Mouse (Mus musculus): ENCODE data around the gene Tgfbi. TPM values are rescaled to one million over a fixed set of nuclear protein-coding genes. Genes with fewer than 3 reads are reported as not detected.

Gene Tgfbi
- polyA plus RNA-seq, 1 experiment from 2014 or later: 60.1 TPM

DNA sequence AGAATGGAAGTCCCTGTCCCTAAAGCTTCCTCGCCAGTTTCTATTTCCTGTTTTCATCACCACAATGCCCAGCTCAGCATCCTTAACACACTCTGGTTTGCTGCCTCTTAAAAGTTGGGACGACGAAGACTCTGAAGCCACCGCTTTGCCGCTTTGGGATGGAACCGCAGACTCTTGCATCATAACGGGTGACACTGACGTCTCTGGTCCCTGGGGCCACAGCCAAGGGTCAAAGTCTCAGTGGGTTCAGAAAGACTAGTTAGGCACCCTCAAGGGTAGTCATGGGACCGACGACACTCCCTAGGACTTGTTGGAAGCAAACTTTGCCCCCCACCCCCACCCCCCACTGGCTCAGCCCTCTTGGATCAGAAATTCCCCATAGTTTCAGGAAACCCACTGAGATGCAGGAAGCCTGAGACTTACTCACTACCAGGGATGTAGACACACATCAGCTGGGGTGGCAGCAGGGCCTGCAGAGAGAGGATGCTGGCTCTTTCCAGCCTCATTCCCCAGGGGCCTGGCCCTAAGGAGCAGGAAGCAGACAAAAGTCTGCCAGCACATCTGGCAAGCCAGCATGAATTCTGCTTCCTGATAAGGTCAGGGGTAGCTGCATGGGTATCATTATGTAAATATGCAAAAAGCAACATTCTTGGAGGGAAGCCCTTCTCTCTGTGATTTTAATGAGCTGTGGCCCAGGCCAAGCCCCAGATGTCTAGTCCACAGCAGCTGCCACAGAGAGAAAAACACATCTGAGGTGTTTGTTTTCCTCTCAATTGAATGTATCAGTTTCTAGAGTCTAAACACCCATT, 38.5 kb downstream of the Tgfbi start:
- H3K4me1 ChIP-seq (ENCODE audit: control insufficient read depth, insufficient read depth, low read length): peaks cover 25% of the 10 kb centered on the region
- DNase-seq (ENCODE audit: low spot score) (peak; percentile 87), ATAC-seq (ENCODE audit: low read depth) (peak; percentile 73)
- H3K27ac ChIP-seq (replicated peaks; ENCODE audit: low read depth, low read length): peak overlapping the region; percentile 56; the same call in 1 of the 2 replicates
- no peak overlapping the region for H3K4me3 ChIP-seq (ENCODE audit: low read depth, low read length)
- no peaks in the 10 kb centered on the region for H3K36me3 ChIP-seq (ENCODE audit: control insufficient read depth, insufficient read depth, low read length)
- H3K9ac ChIP-seq (ENCODE audit: low read depth, low read length): no peak overlapping the region
- H3K27me3 ChIP-seq (replicated peaks; ENCODE audit: control insufficient read depth, insufficient read depth, low read length): no peaks in the 10 kb centered on the region
- whole genome bisulfite sequencing: 67% methylated on average over 10 of the region's 10 CpGs
- H3K4me2 ChIP-seq (ENCODE audit: low read depth, low read length): no peak overlapping the region
- no peaks in the 10 kb centered on the region for H3K9me3 ChIP-seq (ENCODE audit: control insufficient read depth, low read length)

GRCm38 (mm10) chr13:56650020-56650419, 40.7 kb downstream of the Tgfbi start:
- Histone ChIP-seq H3K27ac (replicated peaks; ENCODE audit: low read depth, low read length) (no peak overlapping the region), H3K9ac (ENCODE audit: low read depth, low read length) (no peak overlapping the region), H3K27me3 (replicated peaks; ENCODE audit: control insufficient read depth, insufficient read depth, low read length) (no peaks in the 10 kb centered on the region), H3K36me3 (ENCODE audit: control insufficient read depth, insufficient read depth, low read length) (no peaks in the 10 kb centered on the region), H3K9me3 (ENCODE audit: control insufficient read depth, low read length) (no peaks in the 10 kb centered on the region), H3K4me1 (ENCODE audit: control insufficient read depth, insufficient read depth, low read length) (peaks cover 35% of the 10 kb centered on the region), H3K4me3 (ENCODE audit: low read depth, low read length) (no peak overlapping the region), H3K4me2 (ENCODE audit: low read depth, low read length) (no peak overlapping the region)
- no peak for DNase-seq (ENCODE audit: low spot score)
- WGBS: 96% methylated on average over 2 of the region's 2 CpGs
- ATAC-seq (ENCODE audit: low read depth): no peak

DNA sequence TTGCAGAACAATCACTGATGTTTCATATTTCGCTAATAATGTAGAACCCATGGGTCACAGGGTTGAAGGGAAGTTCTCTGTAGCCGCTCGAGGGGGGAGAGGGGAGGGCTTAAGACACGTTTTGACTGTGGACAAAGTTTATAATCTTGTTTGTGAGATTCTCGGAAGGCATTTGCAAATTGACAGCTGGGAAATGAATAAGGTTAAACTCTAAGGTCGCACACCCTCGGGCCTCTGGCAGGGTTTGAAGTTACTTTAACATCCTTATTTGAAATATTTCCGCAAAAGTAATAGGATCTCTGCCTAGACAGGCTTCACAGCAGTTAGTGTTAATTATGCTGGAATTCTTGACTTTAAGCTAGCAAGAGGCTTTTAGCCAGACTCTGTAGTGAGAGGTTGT, 43.1 kb downstream of the Tgfbi start:
- peak; percentile 68 for DNase-seq (ENCODE audit: low spot score)
- Histone ChIP-seq H3K4me2 (ENCODE audit: low read depth, low read length) (no peak overlapping the region), H3K4me3 (ENCODE audit: low read depth, low read length) (no peak overlapping the region)

DNA sequence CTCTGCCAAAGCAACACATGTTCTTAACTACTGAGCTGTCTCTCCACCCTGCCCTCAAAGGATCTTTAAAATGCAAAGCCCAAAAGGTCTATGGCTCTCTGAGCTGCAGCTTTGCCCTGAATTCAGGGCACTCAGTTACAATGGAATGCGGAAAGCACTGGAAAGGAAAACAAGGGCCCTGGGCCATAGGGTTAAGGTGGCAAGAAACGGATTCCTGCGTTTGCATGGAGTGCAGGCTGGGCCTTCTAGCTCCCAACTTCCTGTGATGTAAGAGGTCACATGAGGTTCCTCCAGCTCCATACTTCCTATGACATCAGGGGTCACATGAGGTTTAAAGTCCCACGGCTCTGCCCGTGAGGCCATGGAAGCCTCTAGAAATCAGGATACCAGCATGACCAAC, 44.9 kb downstream of the Tgfbi start:
- WGBS: 52% methylated on average over 5 of the region's 5 CpGs

More for the DNA sequence above, 43.1 kb downstream of the Tgfbi start:
- Histone ChIP-seq H3K9me3 (ENCODE audit: control insufficient read depth, low read length) (no peaks in the 10 kb centered on the region), H3K27me3 (replicated peaks; ENCODE audit: control insufficient read depth, insufficient read depth, low read length) (no peaks in the 10 kb centered on the region), H3K4me1 (ENCODE audit: control insufficient read depth, insufficient read depth, low read length) (peaks cover 40% of the 10 kb centered on the region), H3K9ac (ENCODE audit: low read depth, low read length) (no peak overlapping the region), H3K36me3 (ENCODE audit: control insufficient read depth, insufficient read depth, low read length) (no peaks in the 10 kb centered on the region), H3K27ac (replicated peaks; ENCODE audit: low read depth, low read length) (peak overlapping the region; percentile 28; the same call in 1 of the 2 replicates)
- WGBS: 15% methylated on average over 8 of the region's 8 CpGs
- no peak for ATAC-seq (ENCODE audit: low read depth)

DNA sequence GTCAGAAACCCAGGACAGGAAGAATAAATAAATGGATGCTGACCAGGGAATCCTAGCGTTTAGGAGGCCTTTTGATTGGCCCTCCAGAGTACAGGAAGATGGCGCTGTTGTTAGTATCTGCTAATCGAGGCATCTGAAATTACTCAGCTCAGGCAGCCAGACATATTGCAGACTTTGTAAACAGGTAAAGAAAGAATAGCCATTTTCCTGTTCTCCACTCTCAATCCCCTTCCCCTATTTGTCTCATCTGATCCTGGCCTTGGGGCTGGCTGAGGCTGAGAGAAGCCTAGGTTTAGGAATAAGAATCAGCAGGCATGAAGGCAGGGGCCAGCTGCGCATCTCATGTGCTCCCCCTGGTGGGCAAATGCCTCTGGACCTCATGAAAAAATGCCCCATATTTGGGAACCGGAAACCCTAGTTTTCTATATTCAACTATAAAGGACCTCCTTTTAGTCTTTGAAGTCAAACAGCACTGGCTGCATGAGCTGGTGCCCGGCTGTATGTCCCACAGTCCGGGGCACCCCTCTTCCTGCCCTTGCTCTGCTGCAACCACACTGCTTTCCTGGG, 48.7 kb downstream of the Tgfbi start:
- Histone ChIP-seq H3K9ac (ENCODE audit: low read depth, low read length) (no peak overlapping the region), H3K27me3 (replicated peaks; ENCODE audit: control insufficient read depth, insufficient read depth, low read length) (no peaks in the 10 kb centered on the region), H3K27ac (replicated peaks; ENCODE audit: low read depth, low read length) (no peak overlapping the region), H3K9me3 (ENCODE audit: control insufficient read depth, low read length) (no peaks in the 10 kb centered on the region), H3K36me3 (ENCODE audit: control insufficient read depth, insufficient read depth, low read length) (no peaks in the 10 kb centered on the region), H3K4me3 (ENCODE audit: low read depth, low read length) (no peak overlapping the region), H3K4me2 (ENCODE audit: low read depth, low read length) (no peak overlapping the region), H3K4me1 (ENCODE audit: control insufficient read depth, insufficient read depth, low read length) (peaks cover 18% of the 10 kb centered on the region)
- DNase-seq (ENCODE audit: low spot score): peak; percentile 75
- 30% methylated on average over 7 of the region's 7 CpGs for WGBS
- peak; percentile 34; the same call in 1 of the 2 replicates for ATAC-seq (ENCODE audit: low read depth)

More for the DNA sequence above, 44.9 kb downstream of the Tgfbi start:
- Histone ChIP-seq H3K9me3 (ENCODE audit: control insufficient read depth, low read length) (no peaks in the 10 kb centered on the region), H3K36me3 (ENCODE audit: control insufficient read depth, insufficient read depth, low read length) (no peaks in the 10 kb centered on the region), H3K27ac (replicated peaks; ENCODE audit: low read depth, low read length) (peak overlapping the region; percentile 56), H3K27me3 (replicated peaks; ENCODE audit: control insufficient read depth, insufficient read depth, low read length) (no peaks in the 10 kb centered on the region), H3K9ac (ENCODE audit: low read depth, low read length) (no peak overlapping the region), H3K4me2 (ENCODE audit: low read depth, low read length) (no peak overlapping the region), H3K4me1 (ENCODE audit: control insufficient read depth, insufficient read depth, low read length) (peaks cover 28% of the 10 kb centered on the region), H3K4me3 (ENCODE audit: low read depth, low read length) (no peak overlapping the region)
- DNase-seq (ENCODE audit: low spot score) (no peak), ATAC-seq (ENCODE audit: low read depth) (0 out of 2 replicates have a peak, but pooled peaks have one; percentile 20)

- DNase-seq (ENCODE audit: low spot score): no peak
- Histone ChIP-seq H3K4me2 (ENCODE audit: low read depth, low read length) (no peak overlapping the region), H3K36me3 (ENCODE audit: control insufficient read depth, insufficient read depth, low read length) (no peaks in the 10 kb centered on the region), H3K9me3 (ENCODE audit: control insufficient read depth, low read length) (no peaks in the 10 kb centered on the region), H3K9ac (ENCODE audit: low read depth, low read length) (no peak overlapping the region), H3K27ac (replicated peaks; ENCODE audit: low read depth, low read length) (no peak overlapping the region), H3K4me1 (ENCODE audit: control insufficient read depth, insufficient read depth, low read length) (peaks cover 13% of the 10 kb centered on the region; the same call in 1 of the 2 replicates), H3K27me3 (replicated peaks; ENCODE audit: control insufficient read depth, insufficient read depth, low read length) (no peaks in the 10 kb centered on the region), H3K4me3 (ENCODE audit: low read depth, low read length) (no peak overlapping the region)
- no peak for ATAC-seq (ENCODE audit: low read depth)
- WGBS: 64% methylated on average over 6 of the region's 6 CpGs
These were observed 49.6 kb downstream of the Tgfbi start for GRCm38 (mm10) chr13:56658931-56659330.

DNA sequence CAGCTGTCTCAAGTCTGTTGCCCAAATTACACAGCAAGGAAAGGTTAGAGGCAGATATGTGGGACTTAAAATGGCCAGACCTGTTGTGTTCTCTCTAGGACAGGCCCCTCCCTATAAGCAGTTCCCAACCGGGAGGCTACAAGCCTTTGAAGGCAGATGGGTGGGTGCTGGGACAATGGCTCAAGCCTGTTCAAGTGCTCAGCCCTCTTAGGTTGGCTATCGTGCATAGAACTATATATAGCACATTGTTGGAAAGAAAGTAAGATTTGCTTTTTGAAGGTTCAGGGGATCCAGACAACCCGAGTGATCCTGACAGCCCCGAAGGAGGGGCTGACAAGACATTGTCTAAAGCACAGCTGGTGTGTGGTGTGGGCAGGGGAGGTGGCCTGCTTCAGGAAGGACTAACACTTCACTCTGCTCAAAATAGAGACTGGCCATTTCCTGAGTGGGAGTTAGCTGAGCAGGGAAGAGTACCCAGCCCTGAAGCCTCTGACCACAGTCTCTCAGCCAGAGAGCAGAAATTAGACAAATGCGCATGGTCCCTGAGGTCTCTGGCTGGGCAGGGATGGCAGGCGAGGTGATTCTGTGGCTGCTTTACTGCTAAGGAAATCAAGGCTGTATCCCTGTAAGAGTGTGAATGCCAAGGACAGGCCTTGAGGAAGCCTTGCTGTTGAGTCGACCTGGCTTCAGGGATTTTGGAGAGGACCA, 52.7 kb downstream of the Tgfbi start:
- Histone ChIP-seq H3K9me3 (ENCODE audit: control insufficient read depth, low read length) (no peaks in the 10 kb centered on the region), H3K36me3 (ENCODE audit: control insufficient read depth, insufficient read depth, low read length) (no peaks in the 10 kb centered on the region), H3K4me2 (ENCODE audit: low read depth, low read length) (no peak overlapping the region), H3K4me1 (ENCODE audit: control insufficient read depth, insufficient read depth, low read length) (no peaks in the 10 kb centered on the region), H3K27ac (replicated peaks; ENCODE audit: low read depth, low read length) (no peak overlapping the region), H3K27me3 (replicated peaks; ENCODE audit: control insufficient read depth, insufficient read depth, low read length) (no peaks in the 10 kb centered on the region), H3K4me3 (ENCODE audit: low read depth, low read length) (no peak overlapping the region), H3K9ac (ENCODE audit: low read depth, low read length) (no peak overlapping the region)
- ATAC-seq (ENCODE audit: low read depth): 0 out of 2 replicates have a peak, but pooled peaks have one; percentile 37
- DNase-seq (ENCODE audit: low spot score): peak; percentile 17
- WGBS: 60% methylated on average over 7 of the region's 7 CpGs

- DNase-seq (ENCODE audit: low spot score) (no peak), ATAC-seq (ENCODE audit: low read depth) (no peak)
- no peaks in the 10 kb centered on the region for H3K9me3 ChIP-seq (ENCODE audit: control insufficient read depth, low read length)
- no peak overlapping the region for H3K4me3 ChIP-seq (ENCODE audit: low read depth, low read length)
- H3K27me3 ChIP-seq (replicated peaks; ENCODE audit: control insufficient read depth, insufficient read depth, low read length): no peaks in the 10 kb centered on the region
- H3K4me2 ChIP-seq (ENCODE audit: low read depth, low read length): no peak overlapping the region
- 60% methylated on average over 17 of the region's 17 CpGs for WGBS
- no peaks in the 10 kb centered on the region for H3K36me3 ChIP-seq (ENCODE audit: control insufficient read depth, insufficient read depth, low read length)
- no peak overlapping the region for H3K9ac ChIP-seq (ENCODE audit: low read depth, low read length)
- H3K27ac ChIP-seq (replicated peaks; ENCODE audit: low read depth, low read length): no peak overlapping the region
- no peaks in the 10 kb centered on the region for H3K4me1 ChIP-seq (ENCODE audit: control insufficient read depth, insufficient read depth, low read length)
These were observed 55.2 kb downstream of the Tgfbi start for GRCm38 (mm10) chr13:56664256-56665170.

Data from embryonic facial prominence, embryonic 14.5 days (tissue).